Mouse (Mus musculus) embryonic facial prominence, embryonic 13.5 days (tissue): ENCODE data around the gene Tuba8. TPM values are rescaled to one million over a fixed set of nuclear protein-coding genes. Genes with fewer than 3 reads are reported as not detected.

ENCODE experiments used
- ATAC-seq: fragments of 200-750 bp; cut with Nextera tagmentation; 2 replicates; pipeline ENCODE4 v1.8.0; 2017; ENCODE audit warnings: low read depth; ENCODE audit not compliant: insufficient number of reproducible peaks, insufficient read depth, low FRiP score, low TSS enrichment
- H3K27ac ChIP-seq: fragments of 300-500 bp; sonication (generic); 2 replicates; pipeline ENCODE4 v1.5.1; 2015; ENCODE audit warnings: moderate library complexity, mild to moderate bottlenecking, inconsistent platforms
- H3K27me3 ChIP-seq: fragments of 300-500 bp; sonication (generic); 2 replicates; pipeline ENCODE4 v1.6.1; 2015; ENCODE audit warnings: mild to moderate bottlenecking, inconsistent platforms
- H3K36me3 ChIP-seq: fragments of 300-500 bp; sonication (generic); 2 replicates; pipeline ENCODE4 v1.6.1; 2015; ENCODE audit warnings: mild to moderate bottlenecking, inconsistent platforms
- H3K4me1 ChIP-seq: fragments of 300-500 bp; sonication (generic); 2 replicates; pipeline ENCODE4 v1.6.1; 2015; ENCODE audit warnings: inconsistent platforms
- H3K4me2 ChIP-seq: fragments of 300-500 bp; sonication (generic); 2 replicates; pipeline ENCODE4 v1.6.1; 2015; ENCODE audit warnings: moderate library complexity, mild to moderate bottlenecking, inconsistent platforms
- H3K4me3 ChIP-seq: fragments of 300-500 bp; sonication (generic); 2 replicates; pipeline ENCODE4 v1.5.1; 2015; ENCODE audit warnings: mild to moderate bottlenecking, inconsistent platforms
- H3K9ac ChIP-seq: fragments of 300-500 bp; sonication (generic); 2 replicates; pipeline ENCODE4 v1.6.1; 2015; ENCODE audit warnings: mild to moderate bottlenecking, inconsistent platforms
- H3K9me3 ChIP-seq: fragments of 300-500 bp; sonication (generic); 2 replicates; pipeline ENCODE4 v1.6.1; 2016; ENCODE audit warnings: inconsistent platforms
- WGBS: fragments of 180-500 bp; shearing (Covaris S2); methylation state at CpG from one replicate; pipeline ENCODE4 v1.1.7; 2015; ENCODE audit warnings: mixed read lengths; 5-methylcytosine and 5-hydroxymethylcytosine counted together
- polyA plus RNA-seq: library from polyadenylated mRNA; unstranded; fragments of >200 nt; fragmentation: Nextera tagmentation; extraction: Ambion mirVana; gene quantifications from 2 replicates; pipeline ENCODE4 v1.2.1, GENCODE M21; 2015

Gene Tuba8
- polyA plus RNA-seq, 1 experiment from 2014 or later: 0.30 TPM

GRCm38 (mm10) chr6:121219406-121219805, 8.9 kb downstream of the Tuba8 start:
- H3K9ac ChIP-seq: no peak overlapping the region
- no peak overlapping the region for H3K4me2 ChIP-seq
- ATAC-seq: no peak
- H3K27me3 ChIP-seq: no peaks in the 10 kb centered on the region
- H3K4me1 ChIP-seq: no peaks in the 10 kb centered on the region
- 79% methylated on average over 4 of the region's 4 CpGs for WGBS
- no peaks in the 10 kb centered on the region for H3K36me3 ChIP-seq
- no peak overlapping the region for H3K4me3 ChIP-seq
- H3K9me3 ChIP-seq: no peaks in the 10 kb centered on the region
- no peak overlapping the region for H3K27ac ChIP-seq

GRCm38 (mm10) chr6:121220181-121220580, 9.7 kb downstream of the Tuba8 start:
- WGBS: 87% methylated on average over 10 of the region's 10 CpGs
- no peak overlapping the region for H3K9ac ChIP-seq
- H3K27me3 ChIP-seq: no peaks in the 10 kb centered on the region
- no peaks in the 10 kb centered on the region for H3K9me3 ChIP-seq
- no peak overlapping the region for H3K4me2 ChIP-seq
- no peak for ATAC-seq
- H3K4me3 ChIP-seq: no peak overlapping the region
- H3K4me1 ChIP-seq: no peaks in the 10 kb centered on the region
- H3K36me3 ChIP-seq: no peaks in the 10 kb centered on the region
- no peak overlapping the region for H3K27ac ChIP-seq

- no peak overlapping the region for H3K4me2 ChIP-seq
- 83% methylated on average over 8 of the region's 8 CpGs for WGBS
- no peaks in the 10 kb centered on the region for H3K36me3 ChIP-seq
- no peaks in the 10 kb centered on the region for H3K9me3 ChIP-seq
- no peak for ATAC-seq
- no peaks in the 10 kb centered on the region for H3K27me3 ChIP-seq
- H3K9ac ChIP-seq: no peak overlapping the region
- H3K27ac ChIP-seq: no peak overlapping the region
- no peak overlapping the region for H3K4me3 ChIP-seq
- H3K4me1 ChIP-seq: no peaks in the 10 kb centered on the region
Observed at GRCm38 (mm10) chr6:121221876-121222597, 11.5 kb downstream of the Tuba8 start.

- H3K4me1 ChIP-seq: no peaks in the 10 kb centered on the region
- WGBS: 95% methylated on average over 14 of the region's 14 CpGs
- H3K36me3 ChIP-seq: no peaks in the 10 kb centered on the region
- H3K27me3 ChIP-seq: no peaks in the 10 kb centered on the region
- H3K27ac ChIP-seq: no peak overlapping the region
- no peak overlapping the region for H3K9ac ChIP-seq
- ATAC-seq: no peak
- no peaks in the 10 kb centered on the region for H3K9me3 ChIP-seq
- H3K4me2 ChIP-seq: no peak overlapping the region
- H3K4me3 ChIP-seq: no peak overlapping the region
Observed at GRCm38 (mm10) chr6:121223001-121223400, 12.5 kb downstream of the Tuba8 start.

- Histone ChIP-seq H3K4me2 (no peak overlapping the region), H3K4me3 (no peak overlapping the region), H3K9me3 (no peaks in the 10 kb centered on the region), H3K27ac (no peak overlapping the region), H3K36me3 (no peaks in the 10 kb centered on the region), H3K27me3 (no peaks in the 10 kb centered on the region), H3K9ac (no peak overlapping the region), H3K4me1 (no peaks in the 10 kb centered on the region)
- no peak for ATAC-seq
- WGBS: 70% methylated on average over 5 of the region's 5 CpGs
Observed at GRCm38 (mm10) chr6:121224067-121224466, 13.6 kb downstream of the Tuba8 start.

- Histone ChIP-seq H3K9me3 (no peaks in the 10 kb centered on the region), H3K4me2 (no peak overlapping the region), H3K4me3 (no peak overlapping the region), H3K27ac (no peak overlapping the region), H3K36me3 (no peaks in the 10 kb centered on the region), H3K9ac (no peak overlapping the region), H3K27me3 (no peaks in the 10 kb centered on the region), H3K4me1 (no peaks in the 10 kb centered on the region)
- ATAC-seq: no peak
- 15% methylated on average over 6 of the region's 6 CpGs for WGBS
Observed at GRCm38 (mm10) chr6:121224993-121225392, 14.5 kb downstream of the Tuba8 start.

- 53% methylated on average over 4 of the region's 4 CpGs for WGBS
- Histone ChIP-seq H3K27ac (no peak overlapping the region), H3K4me3 (no peak overlapping the region), H3K9me3 (no peaks in the 10 kb centered on the region), H3K9ac (no peak overlapping the region), H3K4me2 (no peak overlapping the region), H3K36me3 (no peaks in the 10 kb centered on the region), H3K4me1 (no peaks in the 10 kb centered on the region), H3K27me3 (no peaks in the 10 kb centered on the region)
- no peak for ATAC-seq
Observed at GRCm38 (mm10) chr6:121226043-121226442, 15.5 kb downstream of the Tuba8 start.

- Histone ChIP-seq H3K4me1 (no peaks in the 10 kb centered on the region), H3K27me3 (no peaks in the 10 kb centered on the region), H3K4me2 (no peak overlapping the region), H3K9me3 (no peaks in the 10 kb centered on the region), H3K27ac (no peak overlapping the region), H3K36me3 (no peaks in the 10 kb centered on the region), H3K9ac (no peak overlapping the region), H3K4me3 (no peak overlapping the region)
- ATAC-seq: no peak
- 87% methylated on average over 2 of the region's 2 CpGs for WGBS
Observed at GRCm38 (mm10) chr6:121226744-121227143, 16.2 kb downstream of the Tuba8 start.

GRCm38 (mm10) chr6:121228421-121228820, 17.9 kb downstream of the Tuba8 start:
- no peak overlapping the region for H3K4me2 ChIP-seq
- H3K4me1 ChIP-seq: no peaks in the 10 kb centered on the region
- H3K9ac ChIP-seq: no peak overlapping the region
- ATAC-seq: no peak
- 71% methylated on average over 8 of the region's 8 CpGs for WGBS
- H3K4me3 ChIP-seq: no peak overlapping the region
- no peak overlapping the region for H3K27ac ChIP-seq
- H3K36me3 ChIP-seq: no peaks in the 10 kb centered on the region
- no peaks in the 10 kb centered on the region for H3K9me3 ChIP-seq
- H3K27me3 ChIP-seq: no peaks in the 10 kb centered on the region

GRCm38 (mm10) chr6:121232652-121233051, 22.2 kb downstream of the Tuba8 start:
- WGBS: 46% methylated on average over 1 of the region's 1 CpGs

GRCm38 (mm10) chr6:121236386-121236785, 25.9 kb downstream of the Tuba8 start:
- no peaks in the 10 kb centered on the region for H3K36me3 ChIP-seq
- no peaks in the 10 kb centered on the region for H3K9me3 ChIP-seq
- no peaks in the 10 kb centered on the region for H3K4me1 ChIP-seq
- no peaks in the 10 kb centered on the region for H3K27me3 ChIP-seq
- no peak overlapping the region for H3K27ac ChIP-seq
- no peak for ATAC-seq
- H3K9ac ChIP-seq: no peak overlapping the region
- no peak overlapping the region for H3K4me2 ChIP-seq
- 89% methylated on average over 2 of the region's 2 CpGs for WGBS
- H3K4me3 ChIP-seq: no peak overlapping the region

More at GRCm38 (mm10) chr6:121232652-121233051, 22.2 kb downstream of the Tuba8 start:
- Histone ChIP-seq H3K9me3 (no peaks in the 10 kb centered on the region), H3K9ac (no peak overlapping the region), H3K4me2 (no peak overlapping the region), H3K27ac (no peak overlapping the region), H3K4me3 (no peak overlapping the region), H3K4me1 (no peaks in the 10 kb centered on the region), H3K27me3 (no peaks in the 10 kb centered on the region), H3K36me3 (no peaks in the 10 kb centered on the region)
- ATAC-seq: no peak

- no peak for ATAC-seq
- Histone ChIP-seq H3K27ac (no peak overlapping the region), H3K36me3 (no peaks in the 10 kb centered on the region), H3K9me3 (no peaks in the 10 kb centered on the region), H3K27me3 (peaks cover 5% of the 10 kb centered on the region; the same call in 1 of the 2 replicates), H3K4me2 (no peak overlapping the region), H3K9ac (no peak overlapping the region), H3K4me3 (no peak overlapping the region), H3K4me1 (no peaks in the 10 kb centered on the region)
- 94% methylated on average over 4 of the region's 4 CpGs for WGBS
Observed at GRCm38 (mm10) chr6:121238209-121238608, 27.7 kb downstream of the Tuba8 start.
